Mouse (Mus musculus) neutrophil, adult 59 days (primary cell): ENCODE measurements around the gene Arhgef33. TPM values are rescaled to one million over a fixed set of nuclear protein-coding genes. Genes with fewer than 3 reads are reported as not detected.

Experiments used
- total RNA-seq, 2 experiments: library from RNA; stranded (reverse); gene quantifications; 1 replicate in 1 of 2; 2 replicates in 1 of 2; pipeline ENCODE4 v1.2.4; 2023

Arhgef33 gene
- total RNA-seq, result not detected

DNA sequence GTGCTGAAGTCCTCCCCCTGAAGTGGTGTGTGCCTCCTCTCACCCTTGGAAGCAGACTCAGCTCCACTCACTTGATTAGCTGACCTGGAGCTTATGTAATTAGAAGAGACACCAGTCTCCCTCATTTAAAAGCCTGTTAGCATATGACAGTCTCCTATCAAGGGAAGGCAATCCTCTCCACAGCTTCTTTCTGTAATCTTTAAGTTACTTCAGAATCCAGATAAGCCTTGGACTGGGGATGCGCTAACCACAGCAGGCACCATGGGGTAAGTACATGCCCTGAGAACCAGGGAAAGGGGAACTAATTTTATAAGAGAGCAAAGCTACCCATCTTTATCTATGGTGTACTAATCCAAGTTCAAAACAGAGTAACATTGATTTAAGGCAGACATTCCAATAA lies at the start of gene Arhgef33:
Arhgef33 (plus strand) TSS at position 157 of the 400 bp plus-strand sequence.

DNA sequence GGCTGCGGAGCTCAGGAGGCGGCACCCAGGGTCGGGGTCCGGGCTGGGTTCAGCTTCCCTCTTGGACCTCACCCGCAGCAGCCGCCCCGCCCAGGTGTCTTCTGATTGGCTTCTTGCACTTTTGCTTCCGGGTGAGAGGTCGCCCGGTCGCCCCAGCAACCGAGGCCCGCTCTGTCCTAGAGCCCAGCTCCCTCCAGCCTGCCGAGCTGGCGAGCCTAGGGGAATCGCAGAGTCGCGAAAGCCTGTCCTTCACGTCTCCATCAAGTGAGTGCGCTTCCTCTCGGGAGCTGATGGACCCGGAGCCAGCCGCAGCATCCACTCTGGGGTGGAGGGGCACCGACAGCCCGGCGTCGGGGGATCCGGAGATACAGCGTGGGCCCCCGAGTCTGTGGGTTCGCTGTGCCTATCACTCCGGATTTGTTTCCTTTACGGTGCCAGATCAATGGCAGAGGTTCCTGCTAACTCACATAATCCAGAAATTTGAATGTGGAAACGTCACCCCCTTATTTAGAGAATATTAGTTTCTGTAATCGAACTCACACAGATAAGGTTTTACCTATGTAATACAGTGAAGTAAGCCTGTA lies 17.0 kb upstream of the Arhgef33 start, which contains the start of the genes Morn2 and Dhx57:
Morn2 (plus strand) TSS at position 130 of the 584 bp plus-strand sequence.
Dhx57 (minus strand) TSS at position 403 of the 584 bp plus-strand sequence.

DNA sequence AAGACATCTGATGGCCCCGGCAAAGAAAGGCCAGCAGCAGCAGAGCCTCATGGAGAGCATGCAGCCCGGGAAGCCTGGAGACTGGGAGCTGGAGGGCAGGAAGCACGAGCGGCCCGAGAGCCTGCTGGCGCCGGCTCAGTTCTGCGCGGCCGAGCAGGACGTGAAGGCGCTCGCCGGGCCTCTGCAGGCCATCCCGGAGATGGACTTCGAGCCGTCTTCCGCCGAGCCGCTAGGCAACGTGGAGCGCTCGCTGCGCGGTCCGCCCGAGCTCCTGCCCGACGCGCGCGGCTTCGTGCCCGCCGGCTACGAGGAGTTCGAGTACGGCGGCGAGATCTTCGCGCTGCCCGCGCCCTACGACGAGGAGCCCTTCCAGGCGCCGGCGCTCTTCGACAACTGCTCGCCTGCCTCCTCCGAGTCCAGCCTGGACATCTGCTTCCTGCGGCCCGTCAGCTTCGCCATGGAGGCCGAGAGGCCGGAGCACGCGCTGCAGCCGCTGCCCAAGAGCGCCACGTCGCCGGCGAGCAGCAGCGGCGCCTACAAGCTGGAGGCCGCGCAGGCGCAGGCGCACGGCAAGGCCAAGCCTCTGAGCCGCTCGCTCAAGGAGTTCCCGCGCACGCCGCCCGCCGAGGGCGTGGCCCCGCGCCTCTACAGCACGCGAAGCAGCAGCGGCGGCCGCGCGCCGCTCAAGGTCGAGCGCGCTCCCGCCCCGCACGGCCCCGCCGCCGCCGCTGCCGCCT lies 66.0 kb downstream of the Arhgef33 start, which contains the start of gene Gm10190:
Gm10190 (minus strand) TSS at position 553 of the 737 bp plus-strand sequence.

Other genes starting within 250 kb of the Arhgef33 start
- gene Hnrnpll, start 245.1 kb upstream of the Arhgef33 start, total RNA-seq, result 10 to 100 TPM; 72.3 to 79.6 TPM
- 10 to 100 TPM; 12.4 to 14.5 TPM for gene Galm, start 179.9 kb upstream of the Arhgef33 start, total RNA-seq
- gene Srsf7, start 100.1 kb upstream of the Arhgef33 start, total RNA-seq, result 100 to 1,000 TPM; 140 to 148 TPM
- gene Ttc39d, start 99.9 kb upstream of the Arhgef33 start, total RNA-seq, result not detected
- 1 to 10 TPM; 1.9 to 2.1 TPM for gene Gemin6, start 83.0 kb upstream of the Arhgef33 start, total RNA-seq
- gene Morn2, start 17.2 kb upstream of the Arhgef33 start, total RNA-seq, result 1 to 10 TPM in 1 of 2 experiments, not detected in 1; 1.4 TPM
- 10 to 100 TPM; 10.2 to 12.0 TPM for gene Dhx57, start 16.9 kb upstream of the Arhgef33 start, total RNA-seq
- gene Gm10190, start 66.1 kb downstream of the Arhgef33 start, total RNA-seq, result not detected
- 10 to 100 TPM; 10.3 to 12.2 TPM for gene Sos1, start 173.0 kb downstream of the Arhgef33 start, total RNA-seq